Mouse (Mus musculus): Measurements from ENCODE around the gene Thnsl1.
A peak's percentile ranks its signal among the peaks of the same experiment; 100 is the strongest.

Thnsl1 gene

DNA sequence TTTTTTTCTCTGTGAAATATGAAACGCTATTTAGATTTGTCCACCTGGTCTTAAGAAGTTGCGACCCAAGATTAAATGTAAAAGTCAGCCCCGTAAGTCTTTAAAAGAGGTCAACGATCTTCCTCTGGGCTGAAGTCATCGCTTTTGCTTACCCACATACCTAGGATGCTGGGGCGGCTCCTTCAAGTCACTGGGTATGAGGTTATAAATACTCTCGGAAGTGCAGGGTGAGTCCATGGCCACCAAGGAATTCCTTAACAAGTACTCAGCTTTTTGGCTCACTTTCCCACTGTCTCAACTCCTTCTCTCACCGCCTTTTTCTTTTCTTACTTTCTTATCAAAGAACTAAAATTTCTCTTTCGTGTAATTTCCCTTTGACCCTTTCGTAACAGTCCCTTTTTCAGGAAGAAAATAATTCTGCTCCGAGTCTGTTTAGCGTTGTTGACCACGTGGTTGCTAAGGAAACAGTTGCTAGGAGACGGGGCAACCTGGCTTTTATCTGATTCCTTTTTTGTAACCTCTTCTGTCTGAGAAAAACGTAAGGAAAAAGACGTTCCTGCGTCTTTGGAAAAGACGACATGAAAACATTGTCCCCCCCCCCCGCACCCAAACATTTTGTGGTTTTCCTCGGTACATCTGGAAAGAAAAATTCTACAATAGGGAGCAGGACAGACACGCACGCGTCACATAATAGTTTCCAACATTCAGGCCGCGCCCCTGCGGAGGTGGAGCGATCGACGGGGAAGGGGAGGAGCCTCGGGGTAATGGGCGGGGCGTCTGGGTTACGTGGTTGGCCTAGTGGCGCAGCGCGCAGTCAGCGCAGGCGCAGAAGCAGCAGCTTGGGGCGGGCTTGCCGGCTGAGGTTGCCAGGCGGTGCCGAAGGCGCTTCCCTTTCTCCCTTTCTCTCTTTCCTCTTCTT is at the start of gene Thnsl1, which contains the start of gene Enkur:
Gene Thnsl1, plus strand, starts transcription at position 813 of the 919 bp plus-strand sequence.
Gene Enkur, minus strand, starts transcription at position 454 of the 919 bp plus-strand sequence.
- peak; percentile 99 for DNase-seq

DNA sequence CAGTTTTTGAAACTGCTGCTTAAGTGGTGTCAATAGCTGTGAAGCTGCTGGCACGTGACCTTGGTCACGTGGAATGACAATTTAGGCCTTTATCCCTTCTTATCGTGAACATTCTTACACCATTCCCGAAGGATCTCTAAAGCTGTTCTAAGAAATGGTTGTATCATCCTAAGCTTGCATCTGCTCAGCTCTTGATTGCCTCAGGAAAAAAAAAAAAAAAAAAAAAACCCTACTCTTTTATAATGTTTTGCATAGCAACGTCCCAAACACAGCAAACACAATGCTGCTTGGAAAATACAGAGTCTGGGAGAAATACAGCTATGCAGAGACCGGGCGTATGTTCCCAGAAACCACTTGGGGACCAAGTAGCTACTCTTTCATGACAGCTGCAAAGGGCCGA is 41.2 kb upstream of the Thnsl1 start:
- DNase-seq: no peak

- no peak for DNase-seq
Measured at GRCm38 (mm10) chr2:21167916-21168315, 37.6 kb upstream of the Thnsl1 start.

DNA sequence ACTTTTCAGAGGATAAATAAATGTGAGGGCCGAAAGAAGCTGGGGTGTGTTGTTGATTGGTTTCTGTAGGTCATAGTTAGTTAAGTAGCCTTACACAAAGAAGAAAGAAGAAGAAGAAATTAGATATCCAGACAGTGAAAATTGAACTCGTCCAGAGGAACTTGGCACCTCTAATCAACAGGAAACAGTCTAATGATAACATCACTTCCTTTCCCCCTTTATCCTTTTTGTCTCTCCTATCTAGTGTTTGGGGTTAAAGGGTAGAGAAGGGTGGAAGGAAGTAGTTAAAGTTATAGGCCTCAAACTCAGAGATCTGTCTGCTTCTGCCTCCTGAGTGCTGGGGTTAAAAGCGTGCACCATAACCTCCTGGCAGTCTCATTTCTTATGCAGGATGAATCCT is 32.7 kb upstream of the Thnsl1 start:
- no peak for DNase-seq

GRCm38 (mm10) chr2:21179136-21179535 is 26.4 kb upstream of the Thnsl1 start:
- no peak for DNase-seq

- DNase-seq: no peak
Measured at GRCm38 (mm10) chr2:21182811-21183210, 22.7 kb upstream of the Thnsl1 start.

DNA sequence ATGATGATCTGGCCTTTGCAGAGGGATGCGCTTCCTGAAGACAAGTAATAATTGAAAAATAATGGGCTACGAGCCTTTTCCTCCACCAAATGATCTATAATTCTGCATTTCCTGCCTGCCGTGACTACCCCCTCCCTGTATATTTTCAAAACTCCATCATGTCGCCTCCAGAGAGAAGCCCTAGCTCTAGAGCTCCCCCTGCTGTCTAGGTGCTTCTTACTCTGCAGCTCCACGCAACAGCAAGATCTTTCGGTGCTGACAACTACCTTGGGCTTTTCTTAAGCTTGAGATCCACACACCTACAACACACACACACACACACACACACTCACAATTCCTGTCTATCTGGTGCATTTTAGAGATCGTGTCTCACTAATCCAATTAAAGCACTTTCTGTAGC is 17.9 kb upstream of the Thnsl1 start:
- peak; percentile 34 to 75 for DNase-seq

GRCm38 (mm10) chr2:21188610-21189009 is 16.9 kb upstream of the Thnsl1 start:
- no peak for DNase-seq

DNA sequence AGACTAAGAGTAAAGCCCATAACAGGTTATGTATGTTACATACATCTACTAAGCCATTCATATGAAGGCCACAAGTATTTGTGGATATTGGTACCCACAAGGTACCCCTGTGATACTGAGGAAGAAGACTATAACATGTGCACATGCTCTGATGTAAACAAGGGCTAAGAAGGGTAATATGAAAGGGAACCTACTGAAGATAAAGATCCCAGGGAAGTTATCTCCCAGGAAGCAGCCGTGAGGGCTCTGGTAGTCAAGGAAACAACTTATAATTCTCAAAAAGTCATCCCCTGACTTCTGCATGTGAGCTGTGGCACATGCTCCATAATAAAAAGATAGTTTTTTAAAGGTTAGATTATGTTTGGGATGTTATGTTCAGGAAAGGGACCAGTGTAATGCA is 14.3 kb upstream of the Thnsl1 start:
- no peak for DNase-seq

- DNase-seq: no peak
Measured at GRCm38 (mm10) chr2:21195233-21195632, 10.3 kb upstream of the Thnsl1 start.

- no peak for DNase-seq
Measured at GRCm38 (mm10) chr2:21199051-21199450, 6.5 kb upstream of the Thnsl1 start.

DNA sequence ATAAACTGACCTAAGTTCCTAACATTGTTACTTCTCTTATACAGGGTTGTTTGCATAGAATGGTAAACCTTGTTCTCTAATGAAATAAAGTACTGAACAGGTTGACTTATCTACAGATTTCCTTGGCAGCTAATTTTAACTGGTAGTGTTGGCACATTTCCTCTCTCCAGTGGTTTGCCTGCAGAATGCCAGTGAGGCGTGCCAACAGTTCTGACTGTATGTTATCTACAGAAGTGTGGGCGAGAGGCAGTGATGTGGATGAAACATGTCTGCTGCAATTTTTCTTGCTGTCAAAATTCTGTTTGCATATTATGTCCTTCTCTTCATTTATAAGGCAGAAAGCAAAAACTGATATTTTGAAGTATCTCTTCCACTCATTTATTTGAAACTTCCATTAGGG is 2.8 kb upstream of the Thnsl1 start:
- no peak for DNase-seq

- no peak for DNase-seq
Measured at GRCm38 (mm10) chr2:21205831-21206159, 271 bp downstream of the Thnsl1 start.

GRCm38 (mm10) chr2:21206278-21206677 is 754 bp downstream of the Thnsl1 start:
- no peak for DNase-seq

GRCm38 (mm10) chr2:21211361-21211760 is 5.8 kb downstream of the Thnsl1 start:
- no peak for DNase-seq

- peak; percentile 15 to 48 for DNase-seq
Measured at GRCm38 (mm10) chr2:21214322-21214721, 8.8 kb downstream of the Thnsl1 start.

DNA sequence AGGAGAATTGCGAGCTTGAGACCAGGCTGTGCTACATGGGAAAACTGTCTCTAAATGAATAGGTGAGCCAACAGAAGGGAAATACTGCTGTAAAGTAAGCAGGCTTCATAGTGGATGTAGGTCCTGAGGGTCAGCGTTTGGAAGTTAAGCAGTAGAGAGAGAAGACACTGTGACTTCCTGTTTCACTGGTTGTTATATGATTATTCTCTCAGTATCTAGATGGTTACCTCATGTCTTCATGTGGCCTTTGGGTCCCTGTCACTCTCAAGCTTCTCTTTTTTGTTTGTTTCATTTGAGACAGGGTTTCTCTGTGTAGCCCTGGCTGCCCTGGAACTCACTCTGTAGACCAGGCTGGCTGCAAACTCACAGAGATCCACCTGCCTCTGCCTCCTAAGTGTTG is 9.8 kb downstream of the Thnsl1 start:
- no peak for DNase-seq

DNA sequence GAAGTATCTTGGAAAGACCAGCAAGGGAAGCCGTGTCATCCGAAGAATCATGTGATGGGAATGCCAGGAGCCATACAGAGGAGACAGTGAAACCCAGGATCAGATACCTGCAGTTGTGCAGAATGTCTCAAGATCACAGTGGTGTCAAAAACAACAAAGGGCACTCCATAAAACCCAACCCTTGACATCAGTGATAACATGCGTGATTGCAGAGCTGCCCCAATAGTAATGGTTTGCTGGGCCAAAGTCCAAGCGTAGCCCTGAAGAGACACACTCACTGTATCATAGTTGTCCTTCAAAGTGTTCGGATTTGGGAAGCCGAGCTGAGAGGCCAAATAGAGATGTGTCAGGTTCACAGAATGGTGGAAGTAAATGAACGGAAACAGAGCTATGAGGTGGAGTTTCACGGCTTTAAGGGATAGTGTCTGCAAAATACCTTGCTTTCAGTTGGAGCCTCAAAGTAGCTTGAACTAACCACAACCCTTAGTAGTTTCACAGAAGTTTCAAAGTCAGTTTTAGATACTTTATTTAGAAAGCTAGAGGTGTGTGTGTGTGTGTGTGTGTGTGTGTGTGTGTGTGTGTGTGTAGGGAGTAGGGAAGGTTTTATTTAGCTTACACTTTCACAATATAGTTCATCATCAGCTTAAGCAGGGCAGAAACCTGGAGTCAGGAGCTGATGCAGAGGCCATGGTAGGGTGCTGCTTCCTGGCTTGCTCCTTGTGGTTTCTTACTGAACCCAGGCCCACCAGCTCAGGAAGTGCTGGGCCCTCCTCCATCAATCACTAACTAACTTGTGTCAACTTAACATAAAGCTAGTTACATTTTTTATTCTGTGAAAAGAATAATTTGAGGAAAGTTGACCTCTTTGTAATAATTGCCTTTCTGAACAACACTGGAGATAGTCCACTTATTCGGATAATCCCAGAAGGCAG is 17.2 kb downstream of the Thnsl1 start:
- DNase-seq: no peak

DNA sequence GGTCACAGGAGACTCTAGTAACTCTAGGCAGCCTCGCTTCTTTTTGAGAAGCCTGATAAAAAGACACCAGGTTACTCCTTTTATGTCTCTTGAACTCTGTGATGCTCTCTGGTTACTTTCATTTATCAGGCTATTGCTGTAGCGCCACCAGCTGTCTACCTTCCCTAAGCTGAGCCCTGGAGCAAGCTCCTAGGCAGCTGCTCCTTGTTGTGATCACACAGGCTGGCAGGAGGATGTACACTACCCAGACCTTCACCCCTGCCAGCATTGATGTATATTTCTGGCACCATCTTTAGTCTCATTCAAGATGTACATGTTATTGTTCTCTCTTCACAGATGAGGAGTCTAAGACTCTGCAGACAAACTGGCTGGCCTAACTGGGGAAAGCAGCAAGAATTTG is 24.8 kb downstream of the Thnsl1 start:
- no peak for DNase-seq

GRCm38 (mm10) chr2:21231147-21231546 is 25.6 kb downstream of the Thnsl1 start:
- DNase-seq: no peak

DNA sequence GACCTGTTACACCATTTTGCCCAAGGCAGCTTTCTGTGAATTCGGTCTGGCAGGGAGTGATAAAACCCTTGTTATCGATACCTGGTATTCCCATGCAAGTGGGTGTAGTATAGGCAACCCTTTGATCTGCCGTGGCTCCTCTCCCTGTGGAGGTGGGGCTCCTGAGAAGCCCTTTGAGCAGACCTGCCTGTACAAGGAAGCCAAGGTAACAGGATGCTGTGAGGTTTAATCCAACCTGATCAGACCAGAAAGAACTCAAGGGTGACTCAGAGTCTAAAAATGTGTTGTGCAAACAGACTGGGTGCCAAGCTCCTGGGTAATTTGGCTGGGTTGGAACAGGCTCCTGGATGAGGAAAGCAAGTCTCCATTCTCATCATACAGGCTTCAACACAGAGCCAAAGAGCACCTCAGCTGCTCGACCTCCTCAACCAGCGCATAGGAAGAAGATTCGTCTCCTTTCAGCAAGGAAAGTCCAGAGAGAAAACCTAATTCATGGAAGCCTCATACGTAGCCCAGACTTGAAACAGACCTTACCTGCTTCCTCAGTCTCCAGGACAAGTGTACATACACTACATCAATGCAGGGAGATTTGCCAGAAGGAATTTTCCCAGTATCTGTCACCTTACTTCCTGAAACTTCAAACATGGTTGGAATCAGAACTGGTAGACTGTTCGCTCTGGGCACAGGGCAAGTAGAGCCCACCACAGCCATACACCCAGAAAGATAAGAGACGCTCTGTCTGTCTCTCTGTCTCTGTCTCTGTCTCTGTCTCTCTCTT is 29.5 kb downstream of the Thnsl1 start:
- peak; percentile 67 to 77 for DNase-seq

GRCm38 (mm10) chr2:21235844-21236386 is 30.4 kb downstream of the Thnsl1 start:
- no peak for DNase-seq

Measured in cerebellum, postnatal 25 days (tissue).